Mouse (Mus musculus) frontal cortex, adult 2 months (tissue): ENCODE results near the gene Clba1. TPM values are rescaled to one million over a fixed set of nuclear protein-coding genes. Genes with fewer than 3 reads are reported as not detected.

ENCODE experiments used
- DNase-seq, 2 experiments: peaks; one replicate each; pipeline ENCODE4 v3.0.0; 2022; ENCODE audit warnings: low spot score in 1 of 2; ENCODE audit errors: extremely low spot score in 1 of 2
- polyA plus RNA-seq: library from polyadenylated mRNA; depleted of rRNA; stranded (reverse); fragments of >200 nt; gene quantifications from 2 replicates; pipeline ENCODE4 v1.2.3, GENCODE M21; 2012

The Clba1 gene
- polyA plus RNA-seq, 1 experiment: 14.1 TPM

DNA sequence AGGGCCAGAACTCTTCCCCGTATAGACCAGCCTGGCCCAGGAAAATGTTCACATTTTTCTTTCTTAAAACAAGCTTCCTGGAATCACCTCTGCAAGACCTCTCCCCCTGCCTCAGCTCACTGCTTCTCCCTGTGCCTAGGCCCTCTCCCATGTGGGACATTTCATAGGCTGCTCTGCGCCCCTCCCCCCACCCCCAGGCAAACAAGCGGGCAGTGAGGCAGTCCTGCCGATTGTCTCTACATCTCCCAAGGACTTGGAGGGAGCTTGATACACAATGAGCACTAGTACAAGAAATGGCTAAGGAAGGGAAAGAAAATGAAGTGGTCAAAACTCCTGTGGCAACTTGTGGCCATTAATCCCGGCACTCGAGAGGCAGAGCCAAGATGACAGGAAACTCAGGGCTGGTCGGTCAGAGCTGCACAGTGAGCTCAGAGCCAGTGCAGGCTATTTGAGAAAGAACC is 14.4 kb upstream of the Clba1 start:
- no peak for DNase-seq

DNA sequence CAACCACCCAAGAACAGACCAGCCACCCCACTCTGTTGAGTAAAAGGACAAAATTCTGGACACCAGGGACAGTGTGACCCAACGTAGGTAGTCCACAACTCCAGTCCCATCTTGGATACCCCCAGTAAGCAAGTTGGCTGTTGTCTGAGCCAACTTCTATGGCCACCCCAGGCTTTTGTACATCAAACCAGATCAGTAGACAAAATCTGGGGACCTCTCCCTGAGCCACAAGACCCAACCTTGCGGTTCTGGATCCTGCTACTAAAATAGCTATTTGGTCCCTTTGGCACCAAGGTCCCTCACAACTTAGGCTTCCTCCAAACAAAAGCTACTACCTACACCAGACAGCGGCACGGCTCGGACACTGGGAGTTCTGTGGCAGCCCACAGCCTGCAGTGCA is 13.7 kb upstream of the Clba1 start:
- DNase-seq: no peak

DNA sequence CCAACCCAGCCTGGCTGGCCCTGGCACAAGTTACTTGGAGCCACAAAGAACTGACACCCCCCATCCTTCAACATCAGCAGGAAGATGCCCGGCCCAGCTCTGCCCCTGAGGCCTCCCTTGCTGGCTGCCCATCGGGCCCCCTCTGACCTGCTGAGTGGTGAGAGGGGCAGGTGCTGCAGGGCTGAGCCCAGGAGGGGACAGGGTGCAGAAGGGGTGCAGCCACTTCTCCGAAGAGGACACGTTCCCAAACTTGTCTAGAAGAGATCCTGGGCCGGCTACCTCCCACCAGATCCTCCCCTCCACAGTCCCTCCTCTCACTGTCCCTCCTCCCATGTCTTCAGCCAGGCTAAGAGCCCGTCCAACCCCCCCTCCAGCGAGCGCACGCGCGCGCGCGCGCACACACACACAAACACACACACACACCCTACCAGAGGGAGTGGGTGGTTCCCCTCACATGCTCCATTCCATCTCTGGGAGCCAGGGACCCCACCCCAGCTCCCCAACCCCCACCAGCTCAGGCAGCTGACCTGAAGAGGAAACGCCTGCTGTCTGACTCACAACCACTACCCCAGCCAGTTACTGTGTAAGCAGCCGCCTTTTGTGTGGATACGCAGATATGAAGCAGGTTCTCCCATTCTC is 13.2 kb upstream of the Clba1 start:
- DNase-seq: no peak

DNA sequence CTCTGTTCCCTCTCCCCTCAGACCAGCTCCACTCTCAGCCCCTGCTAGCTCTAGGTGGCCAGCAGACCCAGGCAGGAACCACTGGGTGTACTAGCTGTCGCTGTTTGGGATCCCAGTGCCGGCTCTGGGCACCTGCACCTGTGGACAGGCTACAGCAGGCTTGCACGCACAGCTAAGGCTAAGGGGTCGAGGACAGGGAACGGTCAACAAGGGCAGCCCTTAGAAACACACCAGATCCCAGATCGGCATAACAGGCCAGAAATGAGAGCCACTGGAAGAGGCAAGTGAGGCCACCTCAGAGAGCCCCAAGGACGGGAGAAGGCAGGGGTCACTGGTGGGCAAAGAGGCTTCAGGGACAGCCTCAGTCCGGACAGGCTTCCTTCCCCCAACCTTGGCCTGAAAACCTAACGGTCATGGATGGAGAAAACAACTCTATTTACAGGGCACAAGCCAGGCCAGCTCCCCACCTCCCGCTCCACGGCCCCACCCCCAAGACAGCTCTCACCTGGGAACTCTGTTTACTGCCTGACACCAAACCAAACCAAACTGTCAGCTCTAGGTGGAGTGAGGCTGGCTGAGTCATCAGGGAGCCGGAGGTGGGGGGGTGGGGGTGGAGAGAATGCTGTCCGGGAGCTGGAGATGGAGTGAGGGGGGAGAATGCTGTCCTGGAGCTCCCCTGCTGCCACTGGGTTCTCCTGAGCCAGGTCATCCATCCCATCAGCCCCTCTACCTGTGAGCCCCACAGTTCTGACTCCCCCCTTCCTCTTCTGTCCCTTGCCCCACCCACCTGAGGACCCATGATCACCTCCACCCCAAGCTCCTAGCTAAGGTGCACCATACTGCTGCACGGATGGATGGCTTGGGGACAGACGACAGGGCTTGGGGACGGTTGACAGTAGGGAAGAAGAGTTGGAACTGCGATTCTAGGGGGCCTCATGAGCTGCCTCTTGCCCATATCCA is 11.9 kb upstream of the Clba1 start:
- DNase-seq: no peak

DNA sequence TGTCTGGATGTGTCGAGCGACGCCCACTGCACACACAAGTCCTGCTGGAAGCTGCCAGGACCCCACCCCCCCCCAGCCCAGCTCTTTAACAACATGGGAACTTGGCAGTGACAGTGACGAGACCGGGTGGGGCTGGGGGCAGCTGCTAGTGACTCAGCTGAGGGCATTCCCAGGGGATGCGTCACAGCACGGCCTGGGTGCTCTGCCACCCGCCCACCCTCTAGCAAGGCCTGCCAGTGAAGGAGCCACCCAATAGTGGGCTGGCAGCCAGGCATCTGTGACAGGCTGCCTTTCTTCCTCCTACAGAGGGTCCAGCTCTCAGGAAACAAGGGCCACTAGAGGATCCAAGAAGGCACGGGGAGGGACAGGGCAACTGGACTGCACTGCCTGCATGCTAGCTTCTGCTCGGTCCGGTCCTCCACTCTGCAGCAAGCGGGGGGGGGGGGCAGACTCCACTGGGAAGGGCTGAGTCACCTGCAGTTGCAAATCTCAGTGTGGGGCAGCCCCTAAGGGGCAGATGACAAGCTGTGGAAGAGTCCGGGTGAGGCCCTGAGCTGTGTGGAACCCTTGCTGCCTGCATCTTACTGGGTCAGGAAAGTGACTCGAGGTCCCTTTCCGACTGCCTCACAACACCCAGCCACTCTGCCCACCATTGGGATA is 10.9 kb upstream of the Clba1 start:
- DNase-seq: peak; percentile 50 to 76

DNA sequence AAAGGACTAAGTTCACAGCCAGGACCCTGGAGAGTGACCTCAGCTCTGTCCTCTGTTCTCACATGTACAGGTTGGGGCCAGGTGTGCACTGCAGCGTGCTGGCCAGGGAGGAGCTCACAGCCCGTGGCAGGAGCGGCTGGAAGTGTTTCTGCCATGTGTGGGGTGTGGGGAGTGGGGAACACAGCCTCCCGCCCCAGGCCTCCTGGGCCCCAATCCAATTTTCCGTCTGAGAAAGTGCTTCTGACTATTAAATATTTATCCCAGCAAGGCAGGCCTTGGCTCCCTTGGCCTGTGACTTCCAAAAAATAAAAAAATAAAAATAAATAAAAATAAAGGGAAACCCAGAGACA is 10.4 kb upstream of the Clba1 start:
- DNase-seq: no peak

DNA sequence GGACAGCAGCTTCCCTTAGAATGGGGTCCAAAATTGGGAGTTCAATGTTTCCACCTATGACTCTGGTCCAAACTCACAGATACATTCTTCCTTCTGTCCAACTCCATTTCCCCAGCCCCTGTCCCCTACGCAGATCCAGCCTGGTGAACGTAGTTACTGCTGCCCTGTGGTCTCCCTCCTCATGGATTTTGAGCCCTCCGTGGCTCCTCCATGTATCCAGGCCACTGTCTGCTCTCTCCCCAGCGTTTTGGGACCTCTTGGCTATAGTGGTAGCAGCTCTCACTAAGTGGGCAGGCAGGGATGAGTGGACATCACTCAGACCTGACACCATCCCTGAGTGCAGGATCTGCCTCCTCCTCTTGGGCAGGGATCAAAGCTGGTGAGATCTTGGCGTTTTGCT is 10.0 kb upstream of the Clba1 start:
- no peak for DNase-seq

DNA sequence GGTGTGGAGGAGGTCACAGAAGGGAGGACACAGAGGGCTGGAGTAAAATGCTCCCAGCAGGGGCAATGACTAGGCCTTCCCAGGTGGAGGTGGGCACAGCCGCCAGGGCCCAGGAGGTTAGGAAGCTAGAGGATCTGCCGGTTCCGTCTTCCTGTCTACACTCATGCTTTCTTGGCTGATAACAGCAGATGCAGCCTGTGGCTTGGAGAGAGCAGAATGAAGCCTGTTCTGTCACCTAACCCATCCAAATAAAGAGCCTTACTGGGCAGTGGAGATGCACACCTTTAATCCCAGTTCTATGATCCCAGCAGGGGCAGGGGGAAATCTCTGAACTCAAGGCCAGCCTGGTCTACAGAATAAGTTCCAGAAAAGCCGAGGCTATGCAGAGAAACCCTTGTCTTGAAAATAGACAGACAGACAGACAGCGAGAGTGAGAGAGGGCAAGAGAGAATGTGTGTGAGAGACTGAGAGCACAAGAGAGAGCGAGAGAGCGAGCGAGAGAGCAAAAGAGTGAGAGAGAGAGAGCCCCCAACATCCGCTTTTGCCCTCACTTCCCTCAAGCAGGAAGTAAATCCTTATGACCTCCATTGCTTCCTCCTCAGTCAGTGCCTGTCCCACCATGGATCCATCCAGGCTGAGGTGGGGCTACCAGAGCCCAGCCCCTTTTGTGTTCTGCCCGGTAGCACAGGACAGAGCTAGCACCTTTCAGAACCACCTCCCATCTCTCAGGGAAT is 9.3 kb upstream of the Clba1 start:
- DNase-seq: no peak

DNA sequence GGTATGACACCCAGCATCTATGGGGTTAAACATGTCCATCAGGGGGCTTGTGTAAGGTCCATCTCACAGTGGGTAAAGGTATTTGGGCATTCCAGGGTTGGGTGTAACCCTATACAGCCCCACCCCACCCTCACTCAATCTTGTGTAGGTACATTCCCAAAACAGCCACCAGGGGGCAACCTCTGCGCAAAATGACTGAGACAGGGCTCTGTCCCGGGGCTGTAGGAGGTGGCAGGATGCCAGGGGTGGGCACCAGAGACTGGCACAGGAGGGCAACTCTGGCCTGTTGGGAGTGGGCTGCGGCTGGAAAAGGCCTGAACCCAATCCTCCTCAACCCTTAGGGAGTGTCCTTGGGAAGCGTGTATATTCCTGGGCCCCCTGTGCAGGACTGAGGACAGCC is 8.3 kb upstream of the Clba1 start:
- peak in 1 of 2 experiments; percentile 79 for DNase-seq

DNA sequence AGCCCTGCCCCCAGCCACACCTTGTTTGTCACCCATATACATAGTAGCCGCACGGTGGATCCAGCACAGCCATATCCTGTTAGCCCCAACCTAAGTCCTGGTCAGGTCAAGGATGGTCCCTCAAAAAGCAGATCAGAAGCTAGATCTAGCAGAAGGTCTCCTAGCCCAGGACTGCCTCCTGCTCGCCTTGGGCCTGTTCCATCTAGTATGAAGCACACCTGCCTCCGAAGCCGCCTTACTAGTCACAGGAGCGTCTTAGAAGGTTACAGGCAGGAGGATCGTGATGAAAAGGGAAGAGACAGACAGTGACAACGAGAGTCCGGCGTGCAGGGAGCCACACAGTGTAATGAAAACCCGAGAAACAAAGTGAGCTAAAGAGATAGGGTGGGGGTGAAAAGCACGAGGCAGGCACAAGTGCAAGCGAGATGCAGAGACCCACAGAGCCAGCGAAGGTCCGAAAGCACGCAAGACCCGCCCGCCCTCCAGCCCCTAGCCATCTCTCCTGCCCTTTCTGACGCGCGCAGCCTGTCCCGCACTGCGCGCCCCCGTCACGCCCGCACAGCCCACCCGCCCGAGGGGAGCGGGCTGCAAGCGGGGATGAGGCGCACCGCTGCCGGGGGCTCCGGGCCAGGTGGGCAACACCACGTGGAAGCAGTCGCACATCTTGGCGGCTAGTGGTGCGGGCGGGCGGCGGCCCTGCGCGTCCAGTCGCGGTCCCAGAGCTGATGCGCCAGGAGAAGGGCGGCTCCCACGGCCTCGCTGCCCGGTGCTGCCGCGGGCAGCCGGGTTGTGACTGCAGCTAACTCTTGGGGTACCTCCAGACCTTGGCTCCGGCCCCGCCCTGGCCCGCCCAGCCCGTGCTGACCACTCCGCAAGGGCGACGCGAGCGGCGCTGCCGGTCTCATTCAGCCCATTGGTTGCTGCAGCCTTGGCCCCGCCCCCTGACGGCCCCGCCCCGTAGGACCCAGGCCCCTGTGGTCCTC is 6.6 kb upstream of the Clba1 start, which contains the start of gene Ahnak2:
Gene Ahnak2 (minus strand): TSS at position 794 of the 983 bp plus-strand sequence.
- no peak for DNase-seq

DNA sequence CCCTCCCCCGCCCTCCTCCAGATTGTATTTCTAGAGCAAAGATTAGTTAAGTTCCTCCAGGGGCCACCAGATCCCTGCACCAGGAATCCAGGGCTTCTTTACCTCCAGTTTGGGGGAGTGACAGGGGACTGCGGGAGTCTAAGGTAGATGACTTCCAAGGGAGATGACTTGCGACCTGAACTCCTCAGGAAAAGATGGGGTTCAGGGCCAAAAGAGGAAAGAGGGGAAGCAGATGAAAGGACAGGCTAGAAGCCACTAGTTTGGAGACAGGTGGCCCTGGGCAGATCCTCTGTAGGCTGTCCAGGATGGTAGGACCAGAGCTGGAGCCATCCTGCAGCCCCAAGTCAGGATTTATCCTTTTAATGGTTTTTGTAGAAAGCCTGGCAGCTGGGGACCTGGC is 5.8 kb upstream of the Clba1 start:
- DNase-seq: no peak

DNA sequence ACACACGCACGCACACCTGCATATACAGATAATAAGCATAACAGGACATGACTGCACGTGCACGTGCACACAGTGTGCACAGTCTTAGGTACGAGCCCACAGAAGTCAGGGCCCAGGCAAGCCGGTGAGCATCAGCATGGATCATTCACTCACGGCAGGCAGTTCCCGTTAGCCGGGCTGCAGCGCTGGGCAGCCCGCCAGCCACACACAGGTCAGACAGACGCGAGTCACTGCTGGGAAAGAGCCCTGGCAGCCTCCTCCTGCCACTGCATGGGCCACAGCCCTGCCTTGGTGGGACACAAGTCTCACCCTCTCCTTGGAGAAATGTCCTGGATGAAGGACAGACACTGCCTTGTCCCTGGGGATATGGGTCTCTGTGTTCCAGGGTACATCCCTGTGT is 4.7 kb upstream of the Clba1 start:
- DNase-seq: no peak

DNA sequence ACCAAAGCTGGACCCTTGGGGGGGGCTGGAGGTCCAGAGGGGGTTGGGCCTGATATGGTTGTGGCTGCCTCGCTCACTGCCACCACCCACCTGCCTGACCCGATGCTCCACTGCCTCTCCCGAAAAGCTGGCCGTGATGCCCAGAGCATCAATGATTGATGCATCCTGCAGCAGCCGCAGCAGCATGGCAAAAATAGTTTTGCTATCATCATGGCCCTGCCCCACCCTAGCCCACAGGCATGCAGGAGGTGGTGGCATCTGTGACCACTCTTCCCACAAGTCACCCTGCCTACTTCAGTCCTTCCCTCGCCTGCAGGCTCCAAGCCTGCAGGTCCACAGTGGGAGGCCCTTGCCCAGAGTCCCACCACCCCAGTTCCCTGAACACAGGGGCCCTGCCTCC is 2.7 kb upstream of the Clba1 start:
- DNase-seq: no peak

DNA sequence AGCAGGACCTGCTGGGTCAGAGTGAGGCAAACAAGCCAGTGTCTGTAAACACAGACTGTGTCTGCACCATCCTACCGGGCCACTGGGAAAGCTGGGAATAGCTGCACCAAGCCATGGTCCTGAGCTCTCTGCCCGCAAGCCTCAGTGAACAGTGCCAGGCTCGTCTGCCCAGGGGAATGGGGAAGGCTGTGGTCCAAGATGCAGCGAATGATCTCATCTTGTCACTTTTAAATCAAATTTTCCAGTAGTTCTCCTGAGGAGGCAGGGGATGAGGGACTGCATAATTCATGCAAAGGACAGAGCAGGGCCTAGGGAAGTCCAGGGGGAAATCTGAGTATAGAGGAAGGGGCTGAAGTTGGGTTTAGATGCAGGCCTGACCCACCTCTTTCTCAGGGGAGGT is 941 bp upstream of the Clba1 start:
- DNase-seq: no peak

DNA sequence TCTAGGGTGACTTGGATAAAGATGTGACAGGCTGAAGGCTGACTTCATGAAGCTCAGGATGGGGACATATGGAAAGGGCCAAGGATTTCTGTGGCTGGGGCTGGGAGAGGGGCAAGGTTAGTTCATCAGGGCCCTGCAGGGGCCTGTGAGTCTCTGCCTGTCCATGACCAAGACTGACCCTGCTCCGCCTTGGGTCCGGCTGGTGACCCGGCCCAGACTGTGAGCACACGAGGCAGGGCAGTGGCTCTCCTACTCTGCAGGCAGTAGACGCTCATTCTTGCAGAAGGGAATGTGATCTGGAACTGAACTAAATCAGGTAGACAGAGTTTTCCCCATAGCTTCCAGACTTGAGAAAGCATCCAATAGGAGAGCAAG is 538 bp upstream of the Clba1 start:
- no peak for DNase-seq

DNA sequence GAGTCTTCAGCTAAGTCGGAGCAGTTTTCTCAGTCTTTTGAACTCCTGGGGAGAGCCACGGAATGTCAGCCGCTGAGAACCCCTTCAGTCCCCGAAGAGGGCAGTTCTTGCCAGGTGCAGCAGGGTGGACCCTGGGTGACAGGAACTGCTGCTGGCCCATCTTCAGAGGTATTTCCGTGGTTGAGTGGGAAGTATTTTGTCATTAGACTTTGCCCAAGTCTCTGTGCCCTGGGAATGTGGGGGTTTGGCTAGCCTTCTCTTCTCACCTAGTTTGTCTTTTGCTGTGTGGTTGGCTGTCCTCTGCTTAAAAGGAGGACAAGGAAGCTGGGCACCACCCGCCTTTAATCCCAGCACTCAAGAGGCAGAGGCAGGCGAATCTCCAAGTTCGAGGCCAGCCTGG is 904 bp downstream of the Clba1 start:
- DNase-seq: no peak

DNA sequence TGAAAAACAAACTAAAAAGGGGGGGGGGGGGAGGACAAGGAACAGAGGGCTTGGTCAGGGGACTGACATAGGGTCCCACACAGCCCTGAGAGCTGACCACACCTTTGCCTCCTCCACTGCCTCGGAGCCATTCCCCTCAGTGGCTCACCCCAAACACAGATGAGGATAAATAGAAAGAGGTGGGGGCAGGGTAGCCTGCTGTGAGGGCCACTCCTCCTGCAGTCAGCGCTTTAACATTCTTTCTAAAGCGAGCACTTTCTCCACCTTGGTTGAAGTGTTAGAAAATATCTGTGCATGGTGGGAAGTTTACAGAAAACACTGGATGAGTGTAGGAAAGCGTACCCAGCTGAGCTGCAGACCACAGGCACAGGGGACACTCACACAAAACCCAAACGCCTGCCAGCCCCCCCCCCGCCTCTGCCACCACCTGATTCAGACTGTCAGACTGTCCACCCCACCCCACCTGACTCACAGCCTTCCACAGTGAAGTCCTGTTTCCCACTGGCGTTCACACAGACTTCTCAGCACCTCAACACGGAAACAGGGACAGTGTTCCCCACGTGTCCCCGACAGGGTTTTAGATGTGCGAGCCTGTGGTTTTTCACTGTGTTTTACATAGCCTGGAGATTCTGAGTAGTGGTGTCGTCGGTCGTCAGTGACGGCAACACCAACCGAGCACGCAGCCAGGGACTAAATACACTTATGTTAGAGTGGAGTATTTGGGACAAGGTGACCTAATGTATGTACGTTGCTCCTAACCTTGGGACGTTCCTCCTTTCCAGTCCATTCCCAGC is 1.6 kb downstream of the Clba1 start:
- DNase-seq: no peak

DNA sequence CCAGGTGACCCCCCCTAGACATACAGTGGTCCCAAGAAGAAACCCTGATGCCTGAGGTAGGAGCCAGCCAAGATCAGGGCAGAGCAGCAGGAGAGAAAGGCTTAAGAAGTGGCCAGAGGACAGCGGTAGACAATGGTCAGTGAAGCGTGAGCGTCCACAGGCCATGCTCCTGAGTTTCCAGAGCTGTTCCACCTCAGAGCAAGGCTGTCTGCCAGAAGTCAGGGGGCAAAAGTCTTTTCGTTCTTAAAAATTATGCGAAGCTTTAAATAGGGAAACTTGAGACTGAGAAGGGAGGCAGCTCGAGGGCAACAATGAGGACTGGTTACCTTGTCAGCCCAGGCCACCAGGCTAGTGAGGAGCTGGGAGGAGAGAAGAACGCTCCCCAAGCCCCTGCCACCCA is 4.6 kb downstream of the Clba1 start:
- DNase-seq: no peak
